Mouse (Mus musculus) kidney, postnatal 0 days (tissue): ENCODE data around the gene 4930550C14Rik. TPM values are rescaled to one million over a fixed set of nuclear protein-coding genes. Genes with fewer than 3 reads are reported as not detected.

Experiments
- ATAC-seq: fragments of 200-750 bp; cut with Nextera tagmentation; replicated peaks from 2 replicates; pipeline ENCODE4 v1.8.0; 2017; ENCODE audit warnings: low read depth, moderate number of reproducible peaks, moderate TSS enrichment, moderate library complexity; ENCODE audit not compliant: low FRiP score
- DNase-seq: peaks from one replicate; pipeline ENCODE4 v3.0.0-alpha.2; 2016; ENCODE audit warnings: low spot score
- H3K27ac ChIP-seq: fragments of 300-500 bp; sonication (generic); 2 replicates; pipeline ENCODE4 v1.5.1; 2014; ENCODE audit warnings: mild to moderate bottlenecking
- H3K27me3 ChIP-seq: fragments of 300-500 bp; sonication (generic); 2 replicates; pipeline ENCODE4 v1.6.1; 2014; ENCODE audit warnings: low read length, mixed read lengths; ENCODE audit not compliant: insufficient read depth
- H3K36me3 ChIP-seq: fragments of 300-500 bp; sonication (generic); 2 replicates; pipeline ENCODE4 v1.6.1; 2014; ENCODE audit warnings: low read length, mixed read lengths; ENCODE audit not compliant: insufficient read depth
- H3K4me1 ChIP-seq: fragments of 300-500 bp; sonication (generic); replicated peaks from 2 replicates; pipeline ENCODE4 v1.6.1; 2014; ENCODE audit warnings: antibody characterized with exemption, low read length, mixed read lengths; ENCODE audit not compliant: insufficient read depth
- H3K4me2 ChIP-seq: fragments of 300-500 bp; sonication (generic); 2 replicates; pipeline ENCODE4 v1.6.1; 2014; ENCODE audit warnings: mild to moderate bottlenecking, low read length, moderate library complexity, mixed read lengths
- H3K4me3 ChIP-seq: fragments of 300-500 bp; sonication (generic); replicated peaks from 2 replicates; pipeline ENCODE4 v1.5.1; 2014; ENCODE audit warnings: low read depth, low read length
- H3K9ac ChIP-seq: fragments of 300-500 bp; sonication (generic); 2 replicates; pipeline ENCODE4 v1.6.1; 2014; ENCODE audit warnings: low read depth, low read length
- H3K9me3 ChIP-seq: fragments of 300-500 bp; sonication (generic); replicated peaks from 2 replicates; pipeline ENCODE4 v1.6.1; 2016; ENCODE audit warnings: low read length, inconsistent platforms, mixed read lengths
- CTCF ChIP-seq: IDR thresholded peaks from 2 replicates; pipeline ENCODE4 v1.5.1; 2016; ENCODE audit warnings: antibody characterized with exemption, low read depth, mild to moderate bottlenecking, moderate library complexity
- WGBS: fragments of 180-500 bp; shearing (Covaris S2); extraction: QIAGEN DNeasy Blood & Tissue Kit; methylation state at CpG from one replicate; pipeline ENCODE4 v1.1.7; 2014; 5-methylcytosine and 5-hydroxymethylcytosine counted together
- microRNA-seq: library from miRNA; unstranded; fragments of <30 nt; microRNA quantifications from one replicate; pipeline ENCODE4, GENCODE M21; 2016
- polyA plus RNA-seq: library from polyadenylated mRNA; unstranded; fragments of >200 nt; fragmentation: Nextera tagmentation; extraction: Ambion mirVana; gene quantifications from 2 replicates; pipeline ENCODE4 v1.2.1, GENCODE M21; 2015

The 4930550C14Rik gene
- polyA plus RNA-seq, 1 experiment from 2014 or later = 4.1 TPM

- H3K36me3 ChIP-seq = no peaks in the 10 kb centered on the region
- no peak overlapping the region for H3K4me2 ChIP-seq
- DNase-seq (no peak), ATAC-seq (no peak)
- no peaks in the 10 kb centered on the region for H3K4me1 ChIP-seq
- H3K27ac ChIP-seq = no peak overlapping the region
- no peaks in the 10 kb centered on the region for H3K27me3 ChIP-seq
- TF ChIP-seq CTCF = no peak
- H3K9ac ChIP-seq = no peak overlapping the region
- H3K4me3 ChIP-seq = no peak overlapping the region
- WGBS = 91% methylated on average over 2 of the region's 2 CpGs
- no peaks in the 10 kb centered on the region for H3K9me3 ChIP-seq
These were observed 49.9 kb downstream of the 4930550C14Rik start for GRCm38 (mm10) chr9:53452038-53452437.

DNA sequence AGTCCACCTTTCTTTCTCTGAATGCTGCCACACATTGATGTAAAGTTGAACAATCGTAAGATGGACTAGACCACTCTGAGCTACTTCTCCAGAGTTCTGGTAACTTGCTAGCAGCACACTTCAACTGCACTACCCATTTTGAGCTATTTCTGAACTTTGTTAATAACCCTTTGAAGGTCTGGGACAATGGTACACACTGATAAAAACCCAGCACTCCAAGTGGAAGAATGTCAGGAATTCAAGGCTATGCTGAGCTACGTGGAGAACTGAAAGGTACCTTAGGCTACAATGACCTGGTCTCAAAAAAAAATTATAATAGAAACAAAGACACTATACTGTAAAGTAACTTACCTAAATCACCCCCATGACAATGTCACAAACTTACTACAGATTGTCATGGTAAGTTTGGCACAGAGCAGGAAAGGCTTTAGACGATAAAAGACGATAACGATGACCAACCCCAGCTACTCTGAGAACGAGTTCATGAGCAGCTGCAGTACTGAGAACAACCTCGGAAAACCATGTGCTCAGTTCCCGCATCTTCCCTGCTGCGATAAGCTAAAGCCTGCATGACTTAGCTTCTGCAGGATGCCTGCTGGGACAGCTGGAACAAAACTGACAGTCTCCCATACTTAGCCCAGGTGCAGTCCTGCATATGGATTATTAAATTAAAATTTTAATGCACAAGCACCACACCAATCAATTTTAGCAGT is 70.8 kb downstream of the 4930550C14Rik start:
- no peak for ATAC-seq
- no peaks in the 10 kb centered on the region for H3K4me1 ChIP-seq
- no peak overlapping the region for H3K4me2 ChIP-seq
- no peak overlapping the region for H3K9ac ChIP-seq
- no peaks in the 10 kb centered on the region for H3K27me3 ChIP-seq
- TF ChIP-seq CTCF = no peak
- H3K9me3 ChIP-seq = no peaks in the 10 kb centered on the region
- 0 out of 2 replicates have a peak, but pooled peaks cover under 1% of the 10 kb centered on the region for H3K36me3 ChIP-seq
- H3K27ac ChIP-seq = no peak overlapping the region
- WGBS = 87% methylated on average over 9 of the region's 9 CpGs
- H3K4me3 ChIP-seq = no peak overlapping the region
- no peak for DNase-seq

Small RNAs within 50 kb of the gene (microRNA-seq; reads per million reads assigned to microRNA genes)
- not detected for gene Mir130c

Other genes starting within 250 kb of the 4930550C14Rik start
- gene Ddx10, start 154.3 kb upstream of the 4930550C14Rik start, polyA plus RNA-seq = 26.6 and 27.2 TPM in 2 replicates
- 2.4 and 2.8 TPM in 2 replicates for gene Exph5, start 100.7 kb upstream of the 4930550C14Rik start, polyA plus RNA-seq
- gene Kdelc2, start 18.3 kb upstream of the 4930550C14Rik start, polyA plus RNA-seq = 28.6 and 31.2 TPM in 2 replicates
- gene Atm, start 134.4 kb downstream of the 4930550C14Rik start, polyA plus RNA-seq = 6.5 and 7.8 TPM in 2 replicates
- gene Npat, start 134.7 kb downstream of the 4930550C14Rik start, polyA plus RNA-seq = 11.4 and 12.2 TPM in 2 replicates
- 178 and 185 TPM in 2 replicates for gene Acat1, start 208.1 kb downstream of the 4930550C14Rik start, polyA plus RNA-seq